Mouse (Mus musculus) hindbrain, embryonic 16.5 days (tissue): ENCODE measurements around the gene Arrdc2. TPM values are rescaled to one million over a fixed set of nuclear protein-coding genes. Genes with fewer than 3 reads are reported as not detected.
A peak's percentile ranks its signal among the peaks of the same experiment; 100 is the strongest.

ENCODE experiments used
- ATAC-seq: fragments of 200-750 bp; cut with Nextera tagmentation; 2 replicates; pipeline ENCODE4 v1.8.0; 2017; ENCODE audit warnings: moderate TSS enrichment, moderate library complexity
- H3K27ac ChIP-seq: fragments of 300-500 bp; sonication (generic); 2 replicates; pipeline ENCODE4 v1.5.1; 2014; ENCODE audit warnings: low read depth, mild to moderate bottlenecking, control low read depth, low read length, moderate library complexity
- H3K27me3 ChIP-seq: fragments of 300-500 bp; sonication (generic); replicated peaks from 2 replicates; pipeline ENCODE4 v1.6.1; 2014; ENCODE audit warnings: low read length; ENCODE audit not compliant: control insufficient read depth, insufficient read depth
- H3K36me3 ChIP-seq: fragments of 300-500 bp; sonication (generic); 2 replicates; pipeline ENCODE4 v1.6.1; 2014; ENCODE audit warnings: mild to moderate bottlenecking, low read length, moderate library complexity, mixed read lengths; ENCODE audit not compliant: control insufficient read depth, insufficient read depth
- H3K4me1 ChIP-seq: fragments of 300-500 bp; sonication (generic); 2 replicates; pipeline ENCODE4 v1.6.1; 2014; ENCODE audit warnings: low read depth, low read length; ENCODE audit not compliant: control insufficient read depth, insufficient read depth
- H3K4me2 ChIP-seq: fragments of 300-500 bp; sonication (generic); 2 replicates; pipeline ENCODE4 v1.6.1; 2014; ENCODE audit warnings: mild to moderate bottlenecking, low read length, control low read depth, moderate library complexity
- H3K4me3 ChIP-seq: fragments of 300-500 bp; sonication (generic); 2 replicates; pipeline ENCODE4 v1.5.1; 2014; ENCODE audit warnings: mild to moderate bottlenecking, low read length, control low read depth, moderate library complexity
- H3K9ac ChIP-seq: fragments of 300-500 bp; sonication (generic); 2 replicates; pipeline ENCODE4 v1.6.1; 2014; ENCODE audit warnings: low read depth, mild to moderate bottlenecking, control low read depth, low read length, moderate library complexity
- H3K9me3 ChIP-seq: fragments of 300-500 bp; sonication (generic); 2 replicates; pipeline ENCODE4 v1.6.1; 2014; ENCODE audit warnings: mild to moderate bottlenecking, low read length, moderate library complexity; ENCODE audit not compliant: control insufficient read depth
- WGBS: fragments of 180-500 bp; shearing (Covaris S2); extraction: QIAGEN DNeasy Blood & Tissue Kit; methylation state at CpG from one replicate; pipeline ENCODE4 v1.1.7; 2014; 5-methylcytosine and 5-hydroxymethylcytosine counted together
- polyA plus RNA-seq: library from polyadenylated mRNA; unstranded; fragments of >200 nt; fragmentation: Nextera tagmentation; extraction: Ambion mirVana; gene quantifications from 2 replicates; pipeline ENCODE4 v1.2.1, GENCODE M21; 2015

The Arrdc2 gene
- polyA plus RNA-seq, 1 experiment from 2014 or later: 7.9 TPM

GRCm38 (mm10) chr8:70866566-70866965 is 27.0 kb upstream of the Arrdc2 start:
- no peaks in the 10 kb centered on the region for H3K27me3 ChIP-seq
- no peak overlapping the region for H3K9ac ChIP-seq
- H3K36me3 ChIP-seq: 0 out of 2 replicates have a peak, but pooled peaks cover 2% of the 10 kb centered on the region
- no peaks in the 10 kb centered on the region for H3K9me3 ChIP-seq
- no peak overlapping the region for H3K27ac ChIP-seq
- WGBS: 85% methylated on average over 7 of the region's 7 CpGs
- peaks cover 46% of the 10 kb centered on the region for H3K4me1 ChIP-seq
- ATAC-seq: no peak
- H3K4me3 ChIP-seq: no peak overlapping the region
- H3K4me2 ChIP-seq: no peak overlapping the region

DNA sequence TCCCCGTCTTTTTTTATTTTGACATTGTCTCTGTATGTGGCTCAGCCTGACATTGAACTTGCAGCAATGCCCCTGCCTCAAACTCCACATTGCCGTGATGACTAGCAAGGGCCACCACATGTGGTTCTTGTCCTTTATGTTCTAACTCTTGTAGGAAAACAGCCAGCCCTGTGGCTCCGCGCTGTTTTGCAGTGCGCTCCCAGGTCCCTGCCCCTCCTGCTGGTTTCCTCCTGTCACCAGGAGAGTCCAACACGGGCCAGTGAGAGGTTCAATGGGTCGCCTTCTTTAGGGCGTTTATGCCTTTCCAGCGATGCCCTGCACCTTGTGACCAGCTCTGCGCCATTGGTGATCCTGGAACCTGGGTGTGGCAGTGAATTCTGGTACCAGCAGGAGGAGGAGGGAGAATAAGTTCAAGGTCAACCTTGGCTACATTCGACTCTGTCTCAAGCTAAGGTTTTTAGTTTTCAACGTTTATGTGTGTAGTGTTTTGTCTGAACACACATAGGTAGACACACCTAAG is 26.5 kb upstream of the Arrdc2 start:
- Histone ChIP-seq H3K36me3 (0 out of 2 replicates have a peak, but pooled peaks cover 2% of the 10 kb centered on the region), H3K27ac (peak overlapping the region; percentile 80), H3K9me3 (no peaks in the 10 kb centered on the region), H3K4me2 (peak overlapping the region; percentile 86), H3K4me3 (peak overlapping the region; percentile 46), H3K4me1 (peaks cover 45% of the 10 kb centered on the region), H3K9ac (peak overlapping the region; percentile 57), H3K27me3 (no peaks in the 10 kb centered on the region)
- peak; percentile 7 for ATAC-seq
- WGBS: 5% methylated on average over 12 of the region's 12 CpGs

DNA sequence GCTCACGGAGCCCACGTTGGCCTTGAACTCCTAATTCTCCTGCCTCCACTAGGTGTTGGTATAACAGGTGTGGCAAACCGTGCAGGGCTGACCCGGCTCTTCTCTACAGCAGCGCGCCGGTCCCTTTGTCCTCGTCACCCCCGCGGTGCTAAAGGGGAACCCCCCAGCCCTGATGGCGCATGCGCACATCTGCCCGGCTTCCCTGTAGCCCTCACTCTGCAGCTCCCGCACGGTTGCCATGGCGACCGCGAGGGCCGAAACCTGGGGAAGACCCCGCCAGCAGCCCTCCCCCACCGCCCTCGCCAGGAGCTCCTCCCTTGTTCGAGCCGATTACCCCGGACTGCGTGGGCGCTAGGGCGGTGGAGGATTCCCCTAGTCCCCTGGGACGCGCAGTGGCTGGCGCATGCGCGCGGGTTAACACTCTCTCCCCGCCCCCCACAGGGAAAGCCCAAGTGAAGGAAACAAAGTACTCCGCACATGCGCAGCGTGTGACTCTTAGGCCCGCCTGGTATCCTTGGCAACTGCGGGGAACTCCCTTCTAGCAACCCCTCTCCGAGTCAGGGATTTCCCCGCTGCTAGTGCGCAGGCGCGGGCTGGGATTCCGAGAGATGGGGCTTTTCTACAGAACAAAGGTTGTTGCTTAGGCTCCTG is 26.0 kb upstream of the Arrdc2 start:
- peak overlapping the region; percentile 86 for H3K4me2 ChIP-seq
- H3K9me3 ChIP-seq: no peaks in the 10 kb centered on the region
- no peaks in the 10 kb centered on the region for H3K27me3 ChIP-seq
- H3K27ac ChIP-seq: peak overlapping the region; percentile 94
- H3K4me3 ChIP-seq: peak overlapping the region; percentile 46
- peak; percentile 88 for ATAC-seq
- H3K9ac ChIP-seq: peak overlapping the region; percentile 73
- H3K36me3 ChIP-seq: 0 out of 2 replicates have a peak, but pooled peaks cover 2% of the 10 kb centered on the region
- peaks cover 45% of the 10 kb centered on the region for H3K4me1 ChIP-seq
- WGBS: under 1% methylated on average over 46 of the region's 46 CpGs

DNA sequence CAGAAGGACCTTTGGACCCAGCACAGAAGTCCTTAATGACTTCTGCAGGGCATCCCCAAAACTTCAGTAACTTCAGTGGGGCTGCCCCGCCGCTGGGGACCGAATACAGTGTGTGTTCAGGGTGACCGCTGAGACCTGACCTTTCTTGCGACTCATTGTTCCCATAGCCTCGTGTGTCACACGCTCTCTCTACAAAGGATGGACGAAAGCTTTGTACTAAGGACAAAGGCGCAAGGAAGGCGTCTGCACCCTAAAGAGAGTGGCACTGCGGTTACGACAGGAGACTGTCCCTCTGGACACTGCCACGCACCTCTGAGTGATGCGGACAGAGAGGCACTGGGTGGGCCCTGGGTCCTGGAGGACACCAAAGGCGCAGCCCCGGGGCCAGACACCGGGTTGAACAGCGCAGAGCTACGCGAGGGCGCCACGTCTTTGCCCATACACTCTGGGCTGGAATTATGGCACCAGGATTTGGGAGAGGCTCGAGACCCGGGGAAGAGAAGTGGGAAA is 25.2 kb upstream of the Arrdc2 start:
- peak overlapping the region; percentile 94 for H3K27ac ChIP-seq
- WGBS: 1% methylated on average over 24 of the region's 24 CpGs
- 0 out of 2 replicates have a peak, but pooled peaks cover 2% of the 10 kb centered on the region for H3K36me3 ChIP-seq
- H3K9me3 ChIP-seq: no peaks in the 10 kb centered on the region
- peak overlapping the region; percentile 73 for H3K9ac ChIP-seq
- peak; percentile 8 for ATAC-seq
- H3K4me2 ChIP-seq: peak overlapping the region; percentile 86
- peaks cover 45% of the 10 kb centered on the region for H3K4me1 ChIP-seq
- peak overlapping the region; percentile 46 for H3K4me3 ChIP-seq
- H3K27me3 ChIP-seq: no peaks in the 10 kb centered on the region

GRCm38 (mm10) chr8:70863956-70864711 is 24.6 kb upstream of the Arrdc2 start:
- no peak for ATAC-seq
- WGBS: 1% methylated on average over 46 of the region's 46 CpGs

DNA sequence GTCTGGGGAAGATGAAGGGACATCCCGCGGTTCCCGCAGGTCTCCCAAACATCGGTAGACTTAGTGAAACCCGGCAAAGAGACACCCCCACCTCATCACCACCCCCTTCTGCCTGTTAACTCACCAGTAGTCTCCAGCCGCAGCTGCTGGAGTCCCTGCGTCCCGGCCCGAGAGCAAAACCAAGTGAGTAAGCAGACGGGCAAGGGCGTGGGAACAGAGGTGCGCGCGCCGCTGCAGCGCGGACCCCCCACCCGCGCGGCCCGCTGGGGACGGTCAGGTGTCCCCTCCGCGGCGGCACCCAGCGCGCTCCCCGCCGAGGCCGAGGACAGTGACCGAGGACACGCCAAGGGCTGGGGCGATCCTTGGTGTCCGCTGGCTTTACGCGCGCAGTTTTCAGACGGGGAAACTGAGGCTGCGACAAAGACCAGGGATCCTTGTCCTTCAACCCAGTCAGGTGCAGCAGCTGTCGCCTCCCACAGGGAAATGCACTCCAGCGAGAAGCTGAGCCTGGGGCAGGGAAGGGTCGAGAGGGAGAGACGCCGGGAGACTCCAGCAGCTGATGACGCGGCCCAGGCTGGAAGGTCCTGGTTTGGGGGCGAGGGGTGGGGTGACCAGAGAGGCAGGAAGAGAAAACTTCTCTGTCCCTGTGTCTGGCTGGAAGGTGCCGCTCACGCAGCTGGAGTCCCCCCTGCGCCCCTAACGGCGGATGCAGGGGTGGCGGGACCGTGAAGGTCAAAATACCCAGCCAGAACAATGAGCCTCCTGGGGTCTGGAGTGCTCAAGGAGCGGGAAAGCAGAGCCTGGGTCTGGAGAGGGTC is 23.5 kb upstream of the Arrdc2 start, which contains the start of gene Kcnn1:
TSS of gene Kcnn1 (minus strand) at position 435 of the 818 bp plus-strand sequence.
- H3K9me3 ChIP-seq: no peaks in the 10 kb centered on the region
- 0% methylated on average over 49 of the region's 55 CpGs for WGBS
- peaks cover 34% of the 10 kb centered on the region for H3K4me1 ChIP-seq
- H3K36me3 ChIP-seq: 0 out of 2 replicates have a peak, but pooled peaks cover 2% of the 10 kb centered on the region
- peak within 1 kb of the TSS; percentile 86 for H3K4me2 ChIP-seq
- H3K4me3 ChIP-seq: peak within 1 kb of the TSS; percentile 46
- H3K9ac ChIP-seq: peak within 1 kb of the TSS; percentile 73
- H3K27ac ChIP-seq: peak within 1 kb of the TSS; percentile 94
- no peak for ATAC-seq
- H3K27me3 ChIP-seq: no peaks in the 10 kb centered on the region

More at GRCm38 (mm10) chr8:70863956-70864711, 24.6 kb upstream of the Arrdc2 start:
- peak overlapping the region; percentile 73 for H3K9ac ChIP-seq
- H3K27ac ChIP-seq: peak overlapping the region; percentile 94
- peak overlapping the region; percentile 46 for H3K4me3 ChIP-seq
- H3K4me1 ChIP-seq: peaks cover 38% of the 10 kb centered on the region
- no peaks in the 10 kb centered on the region for H3K27me3 ChIP-seq
- peak overlapping the region; percentile 86 for H3K4me2 ChIP-seq
- no peaks in the 10 kb centered on the region for H3K9me3 ChIP-seq
- 0 out of 2 replicates have a peak, but pooled peaks cover 2% of the 10 kb centered on the region for H3K36me3 ChIP-seq

DNA sequence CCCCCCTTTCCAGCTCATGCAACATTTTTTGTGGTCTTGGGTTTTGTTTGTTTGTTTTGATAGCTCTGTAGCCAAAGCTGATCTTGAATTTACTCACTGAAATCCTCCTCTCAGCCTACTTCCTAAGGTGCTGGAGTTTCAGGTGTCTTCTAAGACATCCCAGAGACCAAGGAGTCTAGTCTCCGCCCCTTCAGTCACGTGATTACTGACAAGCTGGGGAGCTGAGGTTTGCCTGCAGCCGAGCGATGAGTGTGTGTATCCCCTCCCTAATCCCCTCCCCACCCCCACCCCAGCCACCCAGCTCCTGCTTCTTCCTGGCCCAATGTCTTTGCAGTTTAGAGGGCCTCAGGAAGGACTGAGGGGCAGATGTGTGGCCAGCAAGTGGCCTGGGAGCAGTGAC is 18.0 kb upstream of the Arrdc2 start:
- H3K9ac ChIP-seq: no peak overlapping the region
- H3K9me3 ChIP-seq: no peaks in the 10 kb centered on the region
- H3K4me2 ChIP-seq: peak overlapping the region; percentile 94; the same call in 1 of the 2 replicates
- H3K27me3 ChIP-seq: no peaks in the 10 kb centered on the region
- H3K27ac ChIP-seq: no peak overlapping the region
- no peaks in the 10 kb centered on the region for H3K36me3 ChIP-seq
- 17% methylated on average over 4 of the region's 4 CpGs for WGBS
- H3K4me3 ChIP-seq: no peak overlapping the region
- H3K4me1 ChIP-seq: peaks cover 14% of the 10 kb centered on the region
- no peak for ATAC-seq

GRCm38 (mm10) chr8:70856541-70857197 is 17.1 kb upstream of the Arrdc2 start:
- H3K4me3 ChIP-seq: peak overlapping the region; percentile 59
- no peaks in the 10 kb centered on the region for H3K36me3 ChIP-seq
- ATAC-seq: peak; percentile 85
- peak overlapping the region; percentile 74 for H3K9ac ChIP-seq
- peak overlapping the region; percentile 94 for H3K4me2 ChIP-seq
- WGBS: 7% methylated on average over 33 of the region's 33 CpGs
- H3K27ac ChIP-seq: no peak overlapping the region
- H3K4me1 ChIP-seq: peaks cover 11% of the 10 kb centered on the region
- no peaks in the 10 kb centered on the region for H3K9me3 ChIP-seq
- H3K27me3 ChIP-seq: no peaks in the 10 kb centered on the region
